Mouse (Mus musculus): ENCODE data around the gene Ppp2r2c. TPM values are rescaled to one million over a fixed set of nuclear protein-coding genes. Genes with fewer than 3 reads are reported as not detected.
A peak's percentile ranks its signal among the peaks of the same experiment; 100 is the strongest.

The Ppp2r2c gene
- total and polyA plus RNA-seq, 3 experiments, result 0.06 to 0.96 (median 0.78) TPM

- intact Hi-C loops (cut with DNase I), result no loop called here
- H3K9ac ChIP-seq (ENCODE audit: low read depth, low read length), result no peak overlapping the region
- 72% methylated on average over 7 of the region's 7 CpGs for WGBS
- no peak overlapping the region for H3K4me3 ChIP-seq
- no peaks in the 10 kb centered on the region for H3K36me3 ChIP-seq (ENCODE audit: control insufficient read depth, insufficient read depth, low read length)
- TF ChIP-seq CTCF (IDR thresholded peaks at IDR 0.05), result no peak
- no peak for TF ChIP-seq POLR2A (IDR thresholded peaks at IDR 0.05; ENCODE audit: insufficient read depth, low read depth, low read length)
- TF ChIP-seq EP300 (IDR thresholded peaks at IDR 0.05; ENCODE audit: insufficient read depth, low read depth, low read length), result no peak
- no peaks in the 10 kb centered on the region for H3K79me2 ChIP-seq (replicated peaks; ENCODE audit: control insufficient read depth, insufficient read depth, low read length)
- H3K27ac ChIP-seq, result no peak overlapping the region
- DNase-seq, result no peak
- H3K4me1 ChIP-seq (ENCODE audit: control insufficient read depth, insufficient read depth, low read length), result no peaks in the 10 kb centered on the region; the same call in 1 of the 2 replicates
- no peaks in the 10 kb centered on the region for H3K27me3 ChIP-seq (ENCODE audit: control insufficient read depth, insufficient read depth, low read length)
Observed at GRCm38 (mm10) chr5:36979631-36980030, 111.3 kb downstream of the Ppp2r2c start.

- Histone ChIP-seq H3K4me3 (no peak overlapping the region), H3K4me1 (ENCODE audit: control insufficient read depth, insufficient read depth, low read length) (peaks cover 4% of the 10 kb centered on the region; the same call in 1 of the 2 replicates), H3K36me3 (ENCODE audit: control insufficient read depth, insufficient read depth, low read length) (no peaks in the 10 kb centered on the region), H3K27me3 (ENCODE audit: control insufficient read depth, insufficient read depth, low read length) (no peaks in the 10 kb centered on the region), H3K9ac (ENCODE audit: low read depth, low read length) (no peak overlapping the region), H3K27ac (no peak overlapping the region), H3K79me2 (replicated peaks; ENCODE audit: control insufficient read depth, insufficient read depth, low read length) (no peaks in the 10 kb centered on the region)
- TF ChIP-seq CTCF (IDR thresholded peaks at IDR 0.05) (no peak), EP300 (IDR thresholded peaks at IDR 0.05; ENCODE audit: insufficient read depth, low read depth, low read length) (no peak), POLR2A (IDR thresholded peaks at IDR 0.05; ENCODE audit: insufficient read depth, low read depth, low read length) (no peak)
- DNase-seq, result no peak
- 94% methylated on average over 4 of the region's 4 CpGs for WGBS
- intact Hi-C loops (cut with DNase I), result no loop called here
Observed at GRCm38 (mm10) chr5:36982271-36982670, 114.0 kb downstream of the Ppp2r2c start.

GRCm38 (mm10) chr5:36986617-36987016, 118.3 kb downstream of the Ppp2r2c start:
- DNase-seq, result no peak

GRCm38 (mm10) chr5:36988124-36988780, 119.9 kb downstream of the Ppp2r2c start:
- H3K27ac ChIP-seq, result peak overlapping the region; percentile 83
- peaks cover 4% of the 10 kb centered on the region; the same call in 1 of the 2 replicates for H3K4me1 ChIP-seq (ENCODE audit: control insufficient read depth, insufficient read depth, low read length)
- H3K4me3 ChIP-seq, result peak overlapping the region; percentile 80
- no peak for DNase-seq
- 10% methylated on average over 24 of the region's 24 CpGs for WGBS
- peak overlapping the region; percentile 84 for H3K9ac ChIP-seq (ENCODE audit: low read depth, low read length)
- no peak for TF ChIP-seq POLR2A (IDR thresholded peaks at IDR 0.05; ENCODE audit: insufficient read depth, low read depth, low read length)
- TF ChIP-seq CTCF (IDR thresholded peaks at IDR 0.05), result no peak
- no peak for TF ChIP-seq EP300 (IDR thresholded peaks at IDR 0.05; ENCODE audit: insufficient read depth, low read depth, low read length)
- H3K27me3 ChIP-seq (ENCODE audit: control insufficient read depth, insufficient read depth, low read length), result no peaks in the 10 kb centered on the region
- H3K36me3 ChIP-seq (ENCODE audit: control insufficient read depth, insufficient read depth, low read length), result no peaks in the 10 kb centered on the region
- no peaks in the 10 kb centered on the region for H3K79me2 ChIP-seq (replicated peaks; ENCODE audit: control insufficient read depth, insufficient read depth, low read length)
- intact Hi-C loops (cut with DNase I), result no loop called here

More at GRCm38 (mm10) chr5:36986617-36987016, 118.3 kb downstream of the Ppp2r2c start:
- H3K4me1 ChIP-seq (ENCODE audit: control insufficient read depth, insufficient read depth, low read length), result peaks cover 4% of the 10 kb centered on the region; the same call in 1 of the 2 replicates
- no peak overlapping the region for H3K9ac ChIP-seq (ENCODE audit: low read depth, low read length)
- no peaks in the 10 kb centered on the region for H3K27me3 ChIP-seq (ENCODE audit: control insufficient read depth, insufficient read depth, low read length)
- 63% methylated on average over 1 of the region's 1 CpGs for WGBS
- no peak for TF ChIP-seq CTCF (IDR thresholded peaks at IDR 0.05)
- no peak for TF ChIP-seq EP300 (IDR thresholded peaks at IDR 0.05; ENCODE audit: insufficient read depth, low read depth, low read length)
- no peak for TF ChIP-seq POLR2A (IDR thresholded peaks at IDR 0.05; ENCODE audit: insufficient read depth, low read depth, low read length)
- peak overlapping the region; percentile 41 for H3K27ac ChIP-seq
- H3K79me2 ChIP-seq (replicated peaks; ENCODE audit: control insufficient read depth, insufficient read depth, low read length), result no peaks in the 10 kb centered on the region
- H3K4me3 ChIP-seq, result no peak overlapping the region
- intact Hi-C loops (cut with DNase I), result no loop called here
- no peaks in the 10 kb centered on the region for H3K36me3 ChIP-seq (ENCODE audit: control insufficient read depth, insufficient read depth, low read length)

- TF ChIP-seq EP300 (IDR thresholded peaks at IDR 0.05; ENCODE audit: insufficient read depth, low read depth, low read length), result 0 out of 2 replicates have a peak, but pooled peaks have one; percentile 47
- peak; percentile 80 for TF ChIP-seq POLR2A (IDR thresholded peaks at IDR 0.05; ENCODE audit: insufficient read depth, low read depth, low read length)
- TF ChIP-seq CTCF (IDR thresholded peaks at IDR 0.05), result peak; percentile 20
- WGBS, result 1% methylated on average over 60 of the region's 60 CpGs
- Histone ChIP-seq H3K4me1 (ENCODE audit: control insufficient read depth, insufficient read depth, low read length) (peaks cover 4% of the 10 kb centered on the region; the same call in 1 of the 2 replicates), H3K4me3 (peak within 1 kb of the TSS; percentile 80), H3K79me2 (replicated peaks; ENCODE audit: control insufficient read depth, insufficient read depth, low read length) (no peaks in the 10 kb centered on the region), H3K27ac (peak within 1 kb of the TSS; percentile 83), H3K9ac (ENCODE audit: low read depth, low read length) (peak within 1 kb of the TSS; percentile 84), H3K27me3 (ENCODE audit: control insufficient read depth, insufficient read depth, low read length) (no peaks in the 10 kb centered on the region), H3K36me3 (ENCODE audit: control insufficient read depth, insufficient read depth, low read length) (no peaks in the 10 kb centered on the region)
- intact Hi-C loops (cut with DNase I), result no loop called here
- DNase-seq, result peak; percentile 97 to 99
Observed at GRCm38 (mm10) chr5:36988781-36989624, 120.7 kb downstream of the Ppp2r2c start, which contains the start of gene Wfs1. Gene Wfs1, minus strand, starts transcription at chr5:36989205.
